Mouse (Mus musculus): ENCODE results near the gene Rhov. TPM values are rescaled to one million over a fixed set of nuclear protein-coding genes. Genes with fewer than 3 reads are reported as not detected.
A peak's percentile ranks its signal among the peaks of the same experiment; 100 is the strongest.

Rhov gene
- polyA plus RNA-seq, 1 experiment from 2014 or later, result 38.6 TPM

GRCm38 (mm10) chr2:119250377-119250776 lies 20.7 kb downstream of the Rhov start:
- Histone ChIP-seq H3K4me1 (peaks cover 5% of the 10 kb centered on the region; the same call in 1 of the 2 replicates), H3K36me3 (no peaks in the 10 kb centered on the region), H3K9ac (no peak overlapping the region), H3K4me2 (no peak overlapping the region), H3K27me3 (peaks cover 16% of the 10 kb centered on the region), H3K9me3 (no peaks in the 10 kb centered on the region), H3K4me3 (no peak overlapping the region), H3K27ac (no peak overlapping the region)
- 64% methylated on average over 5 of the region's 5 CpGs for WGBS
- no peak for ATAC-seq (ENCODE audit: insufficient number of reproducible peaks, low FRiP score, low TSS enrichment, low read depth)

- H3K36me3 ChIP-seq, result no peaks in the 10 kb centered on the region
- no peak overlapping the region for H3K27ac ChIP-seq
- H3K9me3 ChIP-seq, result no peaks in the 10 kb centered on the region
- ATAC-seq (ENCODE audit: insufficient number of reproducible peaks, low FRiP score, low TSS enrichment, low read depth), result no peak
- H3K4me2 ChIP-seq, result no peak overlapping the region
- WGBS, result 66% methylated on average over 4 of the region's 4 CpGs
- H3K27me3 ChIP-seq, result peaks cover 11% of the 10 kb centered on the region
- no peak overlapping the region for H3K4me3 ChIP-seq
- no peak overlapping the region for H3K9ac ChIP-seq
- peaks cover 5% of the 10 kb centered on the region; the same call in 1 of the 2 replicates for H3K4me1 ChIP-seq
These were observed 21.4 kb downstream of the Rhov start for GRCm38 (mm10) chr2:119249592-119250061.

- WGBS, result 84% methylated on average over 9 of the region's 9 CpGs
- Histone ChIP-seq H3K4me2 (no peak overlapping the region), H3K9me3 (no peaks in the 10 kb centered on the region), H3K27ac (no peak overlapping the region), H3K4me3 (no peak overlapping the region), H3K9ac (no peak overlapping the region), H3K4me1 (peaks cover 5% of the 10 kb centered on the region; the same call in 1 of the 2 replicates), H3K27me3 (0 out of 2 replicates have a peak, but pooled peaks cover 3% of the 10 kb centered on the region), H3K36me3 (no peaks in the 10 kb centered on the region)
- no peak for ATAC-seq (ENCODE audit: insufficient number of reproducible peaks, low FRiP score, low TSS enrichment, low read depth)
These were observed 23.2 kb downstream of the Rhov start for GRCm38 (mm10) chr2:119247904-119248303.

DNA sequence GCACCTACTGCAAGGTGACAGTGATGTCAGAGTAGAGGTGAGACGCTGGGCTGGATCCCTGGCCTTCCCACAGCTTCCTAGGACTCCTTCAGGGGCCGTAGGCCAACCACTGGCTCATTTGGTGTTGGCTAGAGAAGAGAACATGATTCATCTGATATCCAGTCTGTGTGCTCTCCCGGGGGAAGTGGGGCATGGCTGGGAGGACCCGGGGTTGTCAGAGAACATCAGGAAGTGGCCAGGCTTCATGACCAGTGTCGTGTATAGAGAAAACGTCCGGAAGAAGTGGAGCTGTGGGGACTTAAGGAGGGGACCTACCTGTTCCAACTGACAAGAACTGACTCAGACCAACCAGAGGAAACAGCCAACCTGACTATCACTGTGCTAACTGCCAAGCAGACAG lies 25.8 kb downstream of the Rhov start:
- ATAC-seq (ENCODE audit: insufficient number of reproducible peaks, low FRiP score, low TSS enrichment, low read depth), result no peak
- Histone ChIP-seq H3K27me3 (0 out of 2 replicates have a peak, but pooled peaks cover 4% of the 10 kb centered on the region), H3K4me2 (no peak overlapping the region), H3K4me1 (no peaks in the 10 kb centered on the region), H3K27ac (no peak overlapping the region), H3K36me3 (no peaks in the 10 kb centered on the region), H3K9me3 (no peaks in the 10 kb centered on the region), H3K4me3 (no peak overlapping the region), H3K9ac (no peak overlapping the region)
- 87% methylated on average over 7 of the region's 7 CpGs for WGBS

- Histone ChIP-seq H3K27ac (no peak overlapping the region), H3K4me1 (peaks cover 4% of the 10 kb centered on the region), H3K9me3 (no peaks in the 10 kb centered on the region), H3K4me2 (no peak overlapping the region), H3K27me3 (peaks cover 28% of the 10 kb centered on the region), H3K4me3 (no peak overlapping the region), H3K9ac (no peak overlapping the region), H3K36me3 (no peaks in the 10 kb centered on the region)
- WGBS, result 77% methylated on average over 9 of the region's 9 CpGs
- no peak for ATAC-seq (ENCODE audit: insufficient number of reproducible peaks, low FRiP score, low TSS enrichment, low read depth)
These were observed 28.5 kb downstream of the Rhov start for GRCm38 (mm10) chr2:119242548-119242947.

DNA sequence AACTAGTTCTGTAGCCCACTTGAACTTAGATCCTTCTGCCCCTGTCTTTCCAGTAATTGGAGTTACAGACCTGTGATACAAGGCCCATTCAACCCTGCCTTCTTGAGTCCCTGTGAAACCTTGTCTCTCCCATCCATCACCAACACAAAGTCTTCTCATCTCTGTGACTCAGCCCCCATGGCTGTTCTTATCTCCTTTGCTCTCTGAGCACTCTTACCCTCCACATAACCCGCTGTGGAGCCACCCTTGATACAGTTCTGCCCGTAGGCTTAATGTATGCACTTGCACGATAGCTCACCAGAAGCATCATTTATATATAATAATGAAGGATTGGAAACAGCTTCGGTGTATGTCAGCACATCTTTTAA lies 30.3 kb downstream of the Rhov start:
- H3K27me3 ChIP-seq, result peaks cover 46% of the 10 kb centered on the region

GRCm38 (mm10) chr2:119240075-119240818 lies 30.8 kb downstream of the Rhov start:
- Histone ChIP-seq H3K9ac (no peak overlapping the region), H3K27ac (no peak overlapping the region), H3K4me1 (peaks cover 12% of the 10 kb centered on the region), H3K9me3 (no peaks in the 10 kb centered on the region), H3K4me2 (no peak overlapping the region), H3K4me3 (no peak overlapping the region), H3K36me3 (no peaks in the 10 kb centered on the region), H3K27me3 (peaks cover 51% of the 10 kb centered on the region)
- WGBS, result 54% methylated on average over 4 of the region's 4 CpGs
- no peak for ATAC-seq (ENCODE audit: insufficient number of reproducible peaks, low FRiP score, low TSS enrichment, low read depth)

More for the DNA sequence above, 30.3 kb downstream of the Rhov start:
- no peak for ATAC-seq (ENCODE audit: insufficient number of reproducible peaks, low FRiP score, low TSS enrichment, low read depth)
- no peaks in the 10 kb centered on the region for H3K9me3 ChIP-seq
- no peak overlapping the region for H3K4me3 ChIP-seq
- H3K9ac ChIP-seq, result no peak overlapping the region
- H3K4me2 ChIP-seq, result no peak overlapping the region
- H3K36me3 ChIP-seq, result no peaks in the 10 kb centered on the region
- 91% methylated on average over 4 of the region's 4 CpGs for whole genome bisulfite sequencing
- peaks cover 12% of the 10 kb centered on the region for H3K4me1 ChIP-seq
- H3K27ac ChIP-seq, result no peak overlapping the region

DNA sequence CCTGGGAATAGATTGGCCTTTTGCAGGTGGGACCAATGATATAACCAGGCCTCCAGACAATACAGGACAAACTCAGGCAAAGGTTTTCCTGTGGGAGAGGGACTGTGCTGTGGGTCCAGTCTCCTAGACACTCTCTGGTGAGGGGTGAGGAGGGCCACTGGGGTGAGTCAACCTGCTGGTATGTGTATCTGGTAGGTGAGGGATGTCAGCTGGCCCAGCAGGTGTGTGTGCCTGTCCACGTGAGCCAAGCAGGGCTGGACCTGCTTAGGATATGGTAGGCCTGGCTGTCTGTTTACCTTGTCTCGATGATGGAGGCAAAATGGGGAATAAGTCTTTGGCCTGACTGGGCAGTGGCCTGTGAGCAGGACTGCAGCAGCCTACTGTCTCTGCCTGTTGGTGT lies 32.4 kb downstream of the Rhov start:
- H3K27me3 ChIP-seq, result peaks cover 66% of the 10 kb centered on the region
- peak overlapping the region; percentile 89; the same call in 1 of the 2 replicates for H3K4me2 ChIP-seq
- no peaks in the 10 kb centered on the region for H3K9me3 ChIP-seq
- 74% methylated on average over 2 of the region's 2 CpGs for WGBS
- H3K36me3 ChIP-seq, result no peaks in the 10 kb centered on the region
- ATAC-seq (ENCODE audit: insufficient number of reproducible peaks, low FRiP score, low TSS enrichment, low read depth), result no peak
- peaks cover 12% of the 10 kb centered on the region for H3K4me1 ChIP-seq
- H3K27ac ChIP-seq, result no peak overlapping the region
- H3K4me3 ChIP-seq, result peak overlapping the region; percentile 51; the same call in 1 of the 2 replicates
- H3K9ac ChIP-seq, result no peak overlapping the region

GRCm38 (mm10) chr2:119237871-119238220 lies 33.2 kb downstream of the Rhov start:
- Histone ChIP-seq H3K36me3 (no peaks in the 10 kb centered on the region), H3K27ac (peak overlapping the region; percentile 70; the same call in 1 of the 2 replicates), H3K27me3 (peaks cover 68% of the 10 kb centered on the region), H3K9me3 (no peaks in the 10 kb centered on the region), H3K4me1 (peaks cover 12% of the 10 kb centered on the region), H3K4me2 (peak overlapping the region; percentile 89), H3K9ac (0 out of 2 replicates have a peak overlapping the region, but pooled peaks have one; percentile 8), H3K4me3 (peak overlapping the region; percentile 51)
- no peak for ATAC-seq (ENCODE audit: insufficient number of reproducible peaks, low FRiP score, low TSS enrichment, low read depth)
- WGBS, result 2% methylated on average over 31 of the region's 31 CpGs

DNA sequence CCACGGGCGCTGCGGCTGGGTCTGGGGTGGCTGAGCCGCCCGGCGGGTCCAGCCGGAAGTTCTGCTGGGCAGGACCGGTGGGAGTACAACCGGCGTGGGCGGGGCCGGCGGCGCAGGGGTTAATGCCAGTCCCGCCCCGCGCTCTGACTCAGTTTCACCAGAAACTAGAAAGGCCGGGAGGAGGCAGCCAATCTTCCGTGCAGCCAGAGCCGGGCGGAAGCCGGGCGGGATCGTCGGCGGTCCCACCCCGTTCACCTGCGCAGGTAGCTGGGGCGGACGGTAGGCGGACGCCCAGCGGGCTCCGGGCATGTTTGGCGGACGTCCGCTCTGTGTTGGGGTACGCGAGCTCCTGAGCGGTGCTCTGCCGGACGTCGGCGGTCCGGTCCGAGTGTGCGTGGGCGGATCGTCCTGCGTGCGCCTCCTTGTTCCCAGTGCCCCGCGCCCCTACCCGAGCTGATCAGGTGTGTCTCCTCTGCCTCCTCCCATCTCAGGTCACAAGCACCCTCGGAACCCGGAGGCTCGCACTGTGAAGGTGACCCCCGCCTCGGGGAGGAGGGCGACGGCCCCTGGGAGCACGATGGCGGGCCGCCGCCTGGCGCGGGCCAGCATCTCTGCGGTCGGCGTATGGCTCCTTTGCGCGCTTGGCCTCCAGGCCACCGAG lies 33.7 kb downstream of the Rhov start, which contains the start of gene Spint1:
TSS of gene Spint1 (plus strand) at position 153 of the 661 bp plus-strand sequence.
- Histone ChIP-seq H3K4me3 (peak within 1 kb of the TSS; percentile 51), H3K27me3 (peaks cover 68% of the 10 kb centered on the region), H3K4me1 (peaks cover 12% of the 10 kb centered on the region), H3K9me3 (no peaks in the 10 kb centered on the region), H3K27ac (peak within 1 kb of the TSS; percentile 70), H3K9ac (0 out of 2 replicates have a peak within 1 kb of the TSS, but pooled peaks have one; percentile 8), H3K4me2 (peak within 1 kb of the TSS; percentile 89), H3K36me3 (no peaks in the 10 kb centered on the region)
- WGBS, result under 1% methylated on average over 73 of the region's 73 CpGs
- 0 out of 2 replicates have a peak, but pooled peaks have one; percentile 44 for ATAC-seq (ENCODE audit: insufficient number of reproducible peaks, low FRiP score, low TSS enrichment, low read depth)

GRCm38 (mm10) chr2:119236682-119237209 lies 34.3 kb downstream of the Rhov start:
- ATAC-seq (ENCODE audit: insufficient number of reproducible peaks, low FRiP score, low TSS enrichment, low read depth), result no peak
- H3K36me3 ChIP-seq, result no peaks in the 10 kb centered on the region
- peak overlapping the region; percentile 89 for H3K4me2 ChIP-seq
- H3K4me3 ChIP-seq, result peak overlapping the region; percentile 51
- peaks cover 68% of the 10 kb centered on the region for H3K27me3 ChIP-seq
- H3K9me3 ChIP-seq, result no peaks in the 10 kb centered on the region
- H3K27ac ChIP-seq, result peak overlapping the region; percentile 70
- WGBS, result 9% methylated on average over 25 of the region's 25 CpGs
- peaks cover 12% of the 10 kb centered on the region for H3K4me1 ChIP-seq
- H3K9ac ChIP-seq, result 0 out of 2 replicates have a peak overlapping the region, but pooled peaks have one; percentile 8
